Mouse (Mus musculus): ENCODE measurements at regions not wholly inside any gene's neighbourhood (a gene's known extent, or its start where the extent isn't known, plus 50 kb on each side); places are given as distances from the start of the nearest gene placed in this dataset.

DNA sequence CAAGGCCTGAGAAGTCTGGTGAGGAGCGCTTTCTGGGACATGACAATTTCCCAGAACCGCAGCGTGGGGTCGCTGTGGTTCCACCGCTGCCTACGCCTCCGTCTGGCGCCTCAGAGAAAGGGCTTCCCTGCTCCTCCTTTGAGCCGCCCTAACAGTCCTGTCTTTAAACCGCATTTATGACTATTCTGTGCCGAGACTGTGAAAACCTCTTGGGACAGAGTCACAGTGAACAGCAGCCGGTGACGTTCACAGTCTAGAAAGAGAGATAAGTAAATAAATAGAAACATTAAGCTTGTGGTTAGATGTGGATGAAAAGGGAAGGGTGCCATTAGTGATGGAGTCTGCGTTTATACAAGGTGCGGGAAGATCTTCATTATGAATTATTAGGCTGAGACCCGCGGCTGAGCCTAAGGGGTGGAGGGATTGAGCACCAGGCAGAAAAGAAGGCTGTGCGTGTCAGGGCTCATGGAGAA lies 59.1 kb upstream of the Ssx2ip start:
- WGBS: 3% methylated on average over 18 of the region's 18 CpGs
- DNase-seq (ENCODE audit: low spot score): peak; percentile 88
- H3K36me3 ChIP-seq (ENCODE audit: control insufficient read depth, insufficient read depth, low read length): no peaks in the 10 kb centered on the region
- H3K4me2 ChIP-seq (ENCODE audit: low read length): peak overlapping the region; percentile 42
- H3K9me3 ChIP-seq (ENCODE audit: control insufficient read depth, low read length): no peaks in the 10 kb centered on the region
- H3K27ac ChIP-seq (ENCODE audit: low read depth): no peak overlapping the region
- peak overlapping the region; percentile 30 for H3K4me3 ChIP-seq (ENCODE audit: low read depth, low read length)
- H3K9ac ChIP-seq (ENCODE audit: low read length): no peak overlapping the region
- peaks cover 4% of the 10 kb centered on the region; the same call in 1 of the 2 replicates for H3K4me1 ChIP-seq (replicated peaks; ENCODE audit: control insufficient read depth, insufficient read depth, low read length)
- H3K27me3 ChIP-seq (replicated peaks; ENCODE audit: control insufficient read depth, insufficient read depth, low read length): no peaks in the 10 kb centered on the region
- ATAC-seq (replicated peaks; ENCODE audit: low FRiP score, low TSS enrichment, low read depth): peak; percentile 76

DNA sequence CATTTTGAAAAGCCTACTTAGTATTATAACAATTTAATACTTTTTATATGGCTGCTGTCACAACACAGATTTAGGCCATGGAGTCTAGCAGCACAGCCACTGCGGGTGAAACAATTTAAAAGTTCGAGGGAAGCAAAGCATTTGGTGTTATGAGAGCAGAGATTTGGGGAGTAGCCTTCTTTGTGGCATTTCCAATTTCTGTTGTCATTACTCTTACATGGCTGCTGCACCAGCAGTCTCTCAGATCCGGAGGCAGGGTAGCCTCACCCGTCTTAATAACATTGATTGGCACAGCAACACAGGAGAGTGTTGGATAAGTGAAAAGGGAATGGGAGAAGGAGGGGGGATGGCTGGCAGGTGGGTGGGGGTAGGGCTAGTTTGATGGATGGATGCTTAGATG lies 58.5 kb upstream of the Ssx2ip start:
- ATAC-seq (replicated peaks; ENCODE audit: low FRiP score, low TSS enrichment, low read depth): no peak
- 74% methylated on average over 4 of the region's 4 CpGs for WGBS
- H3K27me3 ChIP-seq (replicated peaks; ENCODE audit: control insufficient read depth, insufficient read depth, low read length): no peaks in the 10 kb centered on the region

GRCm38 (mm10) chr3:146347311-146347710 lies 57.1 kb upstream of the Ssx2ip start:
- no peak overlapping the region for H3K27ac ChIP-seq (ENCODE audit: low read depth)
- H3K4me1 ChIP-seq (replicated peaks; ENCODE audit: control insufficient read depth, insufficient read depth, low read length): no peaks in the 10 kb centered on the region
- 90% methylated on average over 3 of the region's 3 CpGs for WGBS
- H3K9me3 ChIP-seq (ENCODE audit: control insufficient read depth, low read length): no peaks in the 10 kb centered on the region
- H3K27me3 ChIP-seq (replicated peaks; ENCODE audit: control insufficient read depth, insufficient read depth, low read length): no peaks in the 10 kb centered on the region
- no peaks in the 10 kb centered on the region for H3K36me3 ChIP-seq (ENCODE audit: control insufficient read depth, insufficient read depth, low read length)
- no peak overlapping the region for H3K4me3 ChIP-seq (ENCODE audit: low read depth, low read length)
- ATAC-seq (replicated peaks; ENCODE audit: low FRiP score, low TSS enrichment, low read depth) (no peak), DNase-seq (ENCODE audit: low spot score) (no peak)
- H3K9ac ChIP-seq (ENCODE audit: low read length): no peak overlapping the region
- no peak overlapping the region for H3K4me2 ChIP-seq (ENCODE audit: low read length)

More for the DNA sequence above, 58.5 kb upstream of the Ssx2ip start:
- H3K4me2 ChIP-seq (ENCODE audit: low read length): no peak overlapping the region
- no peak overlapping the region for H3K27ac ChIP-seq (ENCODE audit: low read depth)
- no peak overlapping the region for H3K4me3 ChIP-seq (ENCODE audit: low read depth, low read length)
- no peak overlapping the region for H3K9ac ChIP-seq (ENCODE audit: low read length)
- DNase-seq (ENCODE audit: low spot score): no peak
- no peaks in the 10 kb centered on the region for H3K36me3 ChIP-seq (ENCODE audit: control insufficient read depth, insufficient read depth, low read length)
- no peaks in the 10 kb centered on the region for H3K9me3 ChIP-seq (ENCODE audit: control insufficient read depth, low read length)
- H3K4me1 ChIP-seq (replicated peaks; ENCODE audit: control insufficient read depth, insufficient read depth, low read length): no peaks in the 10 kb centered on the region

GRCm38 (mm10) chr3:146348921-146349320 lies 55.5 kb upstream of the Ssx2ip start:
- no peaks in the 10 kb centered on the region for H3K27me3 ChIP-seq (replicated peaks; ENCODE audit: control insufficient read depth, insufficient read depth, low read length)
- H3K9me3 ChIP-seq (ENCODE audit: control insufficient read depth, low read length): no peaks in the 10 kb centered on the region
- H3K4me3 ChIP-seq (ENCODE audit: low read depth, low read length): no peak overlapping the region
- DNase-seq (ENCODE audit: low spot score): no peak
- 80% methylated on average over 8 of the region's 8 CpGs for WGBS
- H3K36me3 ChIP-seq (ENCODE audit: control insufficient read depth, insufficient read depth, low read length): no peaks in the 10 kb centered on the region
- no peak overlapping the region for H3K4me2 ChIP-seq (ENCODE audit: low read length)
- ATAC-seq (replicated peaks; ENCODE audit: low FRiP score, low TSS enrichment, low read depth): no peak
- no peaks in the 10 kb centered on the region for H3K4me1 ChIP-seq (replicated peaks; ENCODE audit: control insufficient read depth, insufficient read depth, low read length)
- no peak overlapping the region for H3K27ac ChIP-seq (ENCODE audit: low read depth)
- H3K9ac ChIP-seq (ENCODE audit: low read length): no peak overlapping the region

- Histone ChIP-seq H3K36me3 (ENCODE audit: control insufficient read depth, insufficient read depth, low read length) (no peaks in the 10 kb centered on the region), H3K4me3 (ENCODE audit: low read depth, low read length) (no peak overlapping the region), H3K4me1 (replicated peaks; ENCODE audit: control insufficient read depth, insufficient read depth, low read length) (no peaks in the 10 kb centered on the region), H3K9ac (ENCODE audit: low read length) (no peak overlapping the region), H3K27me3 (replicated peaks; ENCODE audit: control insufficient read depth, insufficient read depth, low read length) (no peaks in the 10 kb centered on the region), H3K4me2 (ENCODE audit: low read length) (no peak overlapping the region), H3K9me3 (ENCODE audit: control insufficient read depth, low read length) (no peaks in the 10 kb centered on the region), H3K27ac (ENCODE audit: low read depth) (no peak overlapping the region)
- no peak for DNase-seq (ENCODE audit: low spot score)
- WGBS: 61% methylated on average over 8 of the region's 8 CpGs
- ATAC-seq (replicated peaks; ENCODE audit: low FRiP score, low TSS enrichment, low read depth): no peak
Measured at GRCm38 (mm10) chr3:146349393-146349792, 55.0 kb upstream of the Ssx2ip start.

- Histone ChIP-seq H3K27ac (ENCODE audit: low read depth) (no peak overlapping the region), H3K4me1 (replicated peaks; ENCODE audit: control insufficient read depth, insufficient read depth, low read length) (no peaks in the 10 kb centered on the region), H3K9ac (ENCODE audit: low read length) (no peak overlapping the region), H3K36me3 (ENCODE audit: control insufficient read depth, insufficient read depth, low read length) (no peaks in the 10 kb centered on the region), H3K4me2 (ENCODE audit: low read length) (no peak overlapping the region), H3K27me3 (replicated peaks; ENCODE audit: control insufficient read depth, insufficient read depth, low read length) (no peaks in the 10 kb centered on the region), H3K9me3 (ENCODE audit: control insufficient read depth, low read length) (no peaks in the 10 kb centered on the region), H3K4me3 (ENCODE audit: low read depth, low read length) (no peak overlapping the region)
- ATAC-seq (replicated peaks; ENCODE audit: low FRiP score, low TSS enrichment, low read depth) (no peak), DNase-seq (ENCODE audit: low spot score) (no peak)
- WGBS: 92% methylated on average over 9 of the region's 9 CpGs
Measured at GRCm38 (mm10) chr3:146350126-146350525, 54.3 kb upstream of the Ssx2ip start.

DNA sequence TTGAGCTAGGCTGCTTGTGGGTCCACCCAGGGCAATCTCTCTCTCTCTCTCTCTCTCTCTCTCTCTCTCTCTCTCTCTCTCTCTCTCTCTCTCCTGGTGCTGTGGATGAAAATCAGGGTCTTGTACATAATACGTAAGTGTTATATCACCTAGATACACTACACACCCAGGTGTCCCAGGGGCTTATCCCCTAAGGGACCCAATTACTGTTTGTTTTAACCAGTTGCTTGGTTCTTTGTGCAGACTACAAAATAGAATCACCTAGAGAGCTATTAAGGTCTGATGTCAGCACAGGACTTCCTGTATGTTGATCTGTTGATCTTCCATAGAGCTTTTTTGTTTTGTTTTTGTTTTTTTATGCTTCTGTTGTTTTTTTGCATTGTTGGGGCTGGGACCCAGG lies 53.0 kb upstream of the Ssx2ip start:
- 97% methylated on average over 1 of the region's 1 CpGs for WGBS

GRCm38 (mm10) chr3:146352187-146352586 lies 52.3 kb upstream of the Ssx2ip start:
- Histone ChIP-seq H3K9ac (ENCODE audit: low read length) (no peak overlapping the region), H3K9me3 (ENCODE audit: control insufficient read depth, low read length) (no peaks in the 10 kb centered on the region), H3K4me2 (ENCODE audit: low read length) (no peak overlapping the region), H3K4me3 (ENCODE audit: low read depth, low read length) (no peak overlapping the region), H3K27me3 (replicated peaks; ENCODE audit: control insufficient read depth, insufficient read depth, low read length) (no peaks in the 10 kb centered on the region), H3K4me1 (replicated peaks; ENCODE audit: control insufficient read depth, insufficient read depth, low read length) (no peaks in the 10 kb centered on the region), H3K27ac (ENCODE audit: low read depth) (no peak overlapping the region), H3K36me3 (ENCODE audit: control insufficient read depth, insufficient read depth, low read length) (no peaks in the 10 kb centered on the region)
- no peak for DNase-seq (ENCODE audit: low spot score)
- no peak for ATAC-seq (replicated peaks; ENCODE audit: low FRiP score, low TSS enrichment, low read depth)
- WGBS: 88% methylated on average over 4 of the region's 4 CpGs

More for the DNA sequence above, 53.0 kb upstream of the Ssx2ip start:
- no peak for ATAC-seq (replicated peaks; ENCODE audit: low FRiP score, low TSS enrichment, low read depth)
- H3K4me1 ChIP-seq (replicated peaks; ENCODE audit: control insufficient read depth, insufficient read depth, low read length): no peaks in the 10 kb centered on the region
- no peak for DNase-seq (ENCODE audit: low spot score)
- H3K27me3 ChIP-seq (replicated peaks; ENCODE audit: control insufficient read depth, insufficient read depth, low read length): no peaks in the 10 kb centered on the region
- no peak overlapping the region for H3K4me3 ChIP-seq (ENCODE audit: low read depth, low read length)
- H3K9ac ChIP-seq (ENCODE audit: low read length): no peak overlapping the region
- no peaks in the 10 kb centered on the region for H3K36me3 ChIP-seq (ENCODE audit: control insufficient read depth, insufficient read depth, low read length)
- H3K4me2 ChIP-seq (ENCODE audit: low read length): no peak overlapping the region
- H3K27ac ChIP-seq (ENCODE audit: low read depth): no peak overlapping the region
- H3K9me3 ChIP-seq (ENCODE audit: control insufficient read depth, low read length): no peaks in the 10 kb centered on the region

DNA sequence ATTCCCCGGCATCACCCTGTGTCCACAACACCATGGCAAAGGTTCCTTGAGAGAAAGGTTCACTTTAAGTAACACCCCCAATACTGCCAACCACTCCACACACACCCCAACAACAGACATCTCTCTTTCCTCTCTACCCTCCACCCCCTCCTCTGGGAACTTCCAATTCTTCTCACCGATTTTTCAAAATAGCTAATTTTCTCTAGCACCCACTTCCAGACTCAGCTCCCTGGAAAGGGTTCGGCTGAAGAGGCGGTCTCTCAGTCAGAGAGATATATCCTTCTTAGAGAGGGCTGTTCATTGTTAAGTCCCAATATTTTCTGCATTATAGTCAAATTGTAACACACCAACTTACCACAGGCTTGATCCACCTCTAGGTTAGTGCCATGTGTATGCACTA lies 50.5 kb upstream of the Ssx2ip start:
- H3K9ac ChIP-seq (ENCODE audit: low read length): no peak overlapping the region
- no peak overlapping the region for H3K4me2 ChIP-seq (ENCODE audit: low read length)
- no peak overlapping the region for H3K27ac ChIP-seq (ENCODE audit: low read depth)
- no peaks in the 10 kb centered on the region for H3K9me3 ChIP-seq (ENCODE audit: control insufficient read depth, low read length)
- H3K4me1 ChIP-seq (replicated peaks; ENCODE audit: control insufficient read depth, insufficient read depth, low read length): no peaks in the 10 kb centered on the region
- ATAC-seq (replicated peaks; ENCODE audit: low FRiP score, low TSS enrichment, low read depth) (no peak), DNase-seq (ENCODE audit: low spot score) (no peak)
- WGBS: 96% methylated on average over 4 of the region's 4 CpGs
- H3K4me3 ChIP-seq (ENCODE audit: low read depth, low read length): no peak overlapping the region
- H3K27me3 ChIP-seq (replicated peaks; ENCODE audit: control insufficient read depth, insufficient read depth, low read length): no peaks in the 10 kb centered on the region
- no peaks in the 10 kb centered on the region for H3K36me3 ChIP-seq (ENCODE audit: control insufficient read depth, insufficient read depth, low read length)

Measured in intestine, embryonic 14.5 days (tissue).